Mouse (Mus musculus) heart, embryonic 15.5 days (tissue): ENCODE measurements around the gene Mtap. TPM values are rescaled to one million over a fixed set of nuclear protein-coding genes. Genes with fewer than 3 reads are reported as not detected.

Experiments
- ATAC-seq: fragments of 200-750 bp; cut with Nextera tagmentation; replicated peaks from 2 replicates; pipeline ENCODE4 v1.8.0; 2017; ENCODE audit warnings: low read depth, moderate TSS enrichment; ENCODE audit not compliant: insufficient number of reproducible peaks, insufficient read depth, low FRiP score
- H3K27ac ChIP-seq: fragments of 300-500 bp; sonication (generic); 2 replicates; pipeline ENCODE4 v1.5.1; 2015; ENCODE audit warnings: mild to moderate bottlenecking, inconsistent platforms
- H3K27me3 ChIP-seq: fragments of 300-500 bp; sonication (generic); 2 replicates; pipeline ENCODE4 v1.6.1; 2015; ENCODE audit warnings: inconsistent platforms
- H3K36me3 ChIP-seq: fragments of 300-500 bp; sonication (generic); 2 replicates; pipeline ENCODE4 v1.6.1; 2015; ENCODE audit warnings: mild to moderate bottlenecking, inconsistent platforms
- H3K4me1 ChIP-seq: fragments of 300-500 bp; sonication (generic); replicated peaks from 2 replicates; pipeline ENCODE4 v1.6.1; 2015; ENCODE audit warnings: inconsistent platforms
- H3K4me2 ChIP-seq: fragments of 300-500 bp; sonication (generic); 2 replicates; pipeline ENCODE4 v1.6.1; 2015; ENCODE audit warnings: inconsistent platforms, mild to moderate bottlenecking, moderate library complexity
- H3K4me3 ChIP-seq: fragments of 300-500 bp; sonication (generic); 2 replicates; pipeline ENCODE4 v1.5.1; 2015; ENCODE audit warnings: mild to moderate bottlenecking, inconsistent platforms
- H3K9ac ChIP-seq: fragments of 300-500 bp; sonication (generic); 2 replicates; pipeline ENCODE4 v1.6.1; 2015; ENCODE audit warnings: mild to moderate bottlenecking, inconsistent platforms
- H3K9me3 ChIP-seq: fragments of 300-500 bp; sonication (generic); replicated peaks from 2 replicates; pipeline ENCODE4 v1.6.1; 2016; ENCODE audit warnings: inconsistent platforms
- WGBS: fragments of 180-500 bp; shearing (Covaris S2); methylation state at CpG from one replicate; pipeline ENCODE4 v1.1.7; 2015; ENCODE audit warnings: mixed read lengths; 5-methylcytosine and 5-hydroxymethylcytosine counted together
- polyA plus RNA-seq: library from polyadenylated mRNA; unstranded; fragments of >200 nt; fragmentation: Nextera tagmentation; extraction: Ambion mirVana; gene quantifications from 2 replicates; pipeline ENCODE4 v1.2.1, GENCODE M21; 2015

Gene Mtap
- 51.9 and 53.4 TPM in 2 replicates for polyA plus RNA-seq

GRCm38 (mm10) chr4:89136906-89137541 is at the start of gene Mtap:
TSS of gene Mtap (plus strand) at chr4:89137122.
- H3K36me3 ChIP-seq: no peaks in the 10 kb centered on the region
- peak; percentile 89 for ATAC-seq
- peak within 1 kb of the TSS; percentile 94 for H3K27ac ChIP-seq
- peak within 1 kb of the TSS; percentile 94 for H3K4me2 ChIP-seq
- peak within 1 kb of the TSS; percentile 92 for H3K9ac ChIP-seq
- H3K4me3 ChIP-seq: peak within 1 kb of the TSS; percentile 97
- no peaks in the 10 kb centered on the region for H3K9me3 ChIP-seq
- H3K4me1 ChIP-seq: peaks cover 43% of the 10 kb centered on the region
- no peaks in the 10 kb centered on the region for H3K27me3 ChIP-seq
- WGBS: under 1% methylated on average over 31 of the region's 31 CpGs

- no peak for ATAC-seq
- Histone ChIP-seq H3K4me2 (no peak overlapping the region), H3K9ac (no peak overlapping the region), H3K36me3 (no peaks in the 10 kb centered on the region), H3K4me3 (no peak overlapping the region), H3K27ac (no peak overlapping the region), H3K27me3 (no peaks in the 10 kb centered on the region), H3K4me1 (no peaks in the 10 kb centered on the region), H3K9me3 (no peaks in the 10 kb centered on the region)
- WGBS: 90% methylated on average over 7 of the region's 7 CpGs
These were observed 47.8 kb upstream of the Mtap start for GRCm38 (mm10) chr4:89089110-89089509.

DNA sequence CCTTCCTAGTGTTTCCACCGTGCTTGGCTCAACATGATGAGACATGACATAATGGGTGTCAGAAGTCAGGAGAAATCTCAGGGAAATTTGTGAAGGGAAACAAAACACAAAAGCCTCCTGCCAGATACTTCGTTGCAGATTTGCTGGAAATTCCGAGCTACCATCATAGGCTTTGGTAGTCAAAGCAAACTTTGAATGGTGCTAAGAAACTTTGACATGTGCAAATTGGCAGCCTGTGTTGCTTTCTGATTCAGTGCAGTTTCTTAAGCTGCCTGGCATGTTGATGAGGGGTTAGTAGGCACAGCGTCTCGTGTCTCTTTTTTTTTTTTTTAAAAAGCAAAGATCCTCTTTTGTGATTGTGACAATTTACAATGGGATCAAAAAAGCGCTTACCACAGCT is 46.7 kb upstream of the Mtap start:
- Histone ChIP-seq H3K9me3 (no peaks in the 10 kb centered on the region), H3K9ac (no peak overlapping the region), H3K27ac (no peak overlapping the region), H3K4me1 (no peaks in the 10 kb centered on the region), H3K36me3 (no peaks in the 10 kb centered on the region), H3K4me3 (no peak overlapping the region), H3K4me2 (no peak overlapping the region), H3K27me3 (no peaks in the 10 kb centered on the region)
- 67% methylated on average over 6 of the region's 6 CpGs for WGBS
- ATAC-seq: no peak

DNA sequence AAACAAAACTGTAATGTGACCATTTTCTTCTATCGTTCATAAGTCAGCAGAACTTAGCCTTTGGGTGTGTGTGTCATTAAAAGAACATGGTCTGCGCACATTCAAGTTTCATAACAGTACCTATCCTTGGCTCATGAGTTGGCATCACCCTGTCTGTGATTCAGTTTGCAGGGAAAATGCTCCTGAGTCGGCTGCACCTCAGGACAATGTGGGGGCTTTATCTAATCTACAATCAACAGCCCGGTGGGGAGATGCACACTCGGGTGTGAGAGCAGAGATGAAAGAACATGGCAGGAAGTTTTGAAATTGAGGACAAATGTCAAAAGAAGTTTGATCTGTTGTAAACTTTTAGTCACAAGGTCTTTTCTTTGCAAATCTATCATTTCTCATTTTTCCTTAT is 44.8 kb upstream of the Mtap start:
- Histone ChIP-seq H3K36me3 (no peaks in the 10 kb centered on the region), H3K9ac (no peak overlapping the region), H3K27ac (no peak overlapping the region), H3K27me3 (no peaks in the 10 kb centered on the region), H3K9me3 (no peaks in the 10 kb centered on the region), H3K4me3 (no peak overlapping the region), H3K4me1 (no peaks in the 10 kb centered on the region), H3K4me2 (no peak overlapping the region)
- 50% methylated on average over 5 of the region's 5 CpGs for WGBS
- ATAC-seq: no peak

GRCm38 (mm10) chr4:89094773-89095172 is 42.1 kb upstream of the Mtap start:
- H3K4me2 ChIP-seq: no peak overlapping the region
- no peak overlapping the region for H3K27ac ChIP-seq
- H3K4me1 ChIP-seq: no peaks in the 10 kb centered on the region
- no peaks in the 10 kb centered on the region for H3K27me3 ChIP-seq
- no peak overlapping the region for H3K9ac ChIP-seq
- no peaks in the 10 kb centered on the region for H3K36me3 ChIP-seq
- no peak for ATAC-seq
- H3K9me3 ChIP-seq: no peaks in the 10 kb centered on the region
- H3K4me3 ChIP-seq: no peak overlapping the region
- WGBS: 81% methylated on average over 5 of the region's 5 CpGs

DNA sequence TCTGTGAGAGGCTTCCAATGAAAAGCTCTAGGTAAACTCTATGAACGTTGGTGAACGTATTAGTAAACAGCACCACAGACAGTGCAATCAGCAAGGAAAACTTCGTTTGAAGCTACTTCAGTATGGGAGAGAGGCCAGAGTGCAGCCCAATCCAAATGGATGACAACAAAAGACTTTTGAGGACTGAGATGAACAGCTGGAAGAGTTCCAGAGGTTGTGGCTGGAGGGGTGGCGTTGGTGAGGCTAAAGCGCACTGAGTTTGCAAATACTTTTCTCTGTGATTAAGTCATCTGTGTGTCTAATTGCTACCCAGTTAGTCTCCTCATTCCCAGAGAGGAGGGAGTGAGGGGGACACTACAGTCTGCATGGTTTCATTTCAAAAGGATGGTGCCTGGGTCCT is 38.7 kb upstream of the Mtap start:
- H3K9ac ChIP-seq: no peak overlapping the region
- H3K27me3 ChIP-seq: no peaks in the 10 kb centered on the region
- no peak overlapping the region for H3K4me2 ChIP-seq
- 67% methylated on average over 5 of the region's 5 CpGs for WGBS
- no peak for ATAC-seq
- no peak overlapping the region for H3K27ac ChIP-seq
- no peaks in the 10 kb centered on the region for H3K36me3 ChIP-seq
- H3K4me1 ChIP-seq: no peaks in the 10 kb centered on the region
- no peak overlapping the region for H3K4me3 ChIP-seq
- H3K9me3 ChIP-seq: no peaks in the 10 kb centered on the region

DNA sequence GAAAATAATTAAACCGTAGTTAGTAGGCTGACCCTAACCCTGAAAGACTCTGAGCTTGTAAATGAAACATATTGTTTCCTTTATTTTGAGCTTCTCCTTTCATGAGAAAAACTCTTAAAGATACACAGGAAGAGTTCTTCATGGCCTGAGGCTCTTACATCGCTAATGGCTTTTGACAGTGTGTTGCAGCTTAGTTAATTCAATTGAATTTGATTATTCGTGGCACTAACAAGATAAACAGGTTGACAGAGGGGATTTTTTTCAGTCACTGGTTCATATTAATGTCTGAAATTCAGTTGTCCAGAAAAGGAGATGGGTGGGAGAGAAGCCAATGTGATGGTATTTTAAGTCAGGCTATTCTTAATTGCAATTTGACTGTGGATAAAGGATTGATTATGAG is 35.6 kb upstream of the Mtap start:
- no peaks in the 10 kb centered on the region for H3K9me3 ChIP-seq
- H3K36me3 ChIP-seq: no peaks in the 10 kb centered on the region
- no peak overlapping the region for H3K9ac ChIP-seq
- no peak overlapping the region for H3K4me2 ChIP-seq
- H3K27me3 ChIP-seq: no peaks in the 10 kb centered on the region
- H3K4me3 ChIP-seq: no peak overlapping the region
- no peak overlapping the region for H3K27ac ChIP-seq
- WGBS: 71% methylated on average over 3 of the region's 3 CpGs
- ATAC-seq: no peak
- no peaks in the 10 kb centered on the region for H3K4me1 ChIP-seq

DNA sequence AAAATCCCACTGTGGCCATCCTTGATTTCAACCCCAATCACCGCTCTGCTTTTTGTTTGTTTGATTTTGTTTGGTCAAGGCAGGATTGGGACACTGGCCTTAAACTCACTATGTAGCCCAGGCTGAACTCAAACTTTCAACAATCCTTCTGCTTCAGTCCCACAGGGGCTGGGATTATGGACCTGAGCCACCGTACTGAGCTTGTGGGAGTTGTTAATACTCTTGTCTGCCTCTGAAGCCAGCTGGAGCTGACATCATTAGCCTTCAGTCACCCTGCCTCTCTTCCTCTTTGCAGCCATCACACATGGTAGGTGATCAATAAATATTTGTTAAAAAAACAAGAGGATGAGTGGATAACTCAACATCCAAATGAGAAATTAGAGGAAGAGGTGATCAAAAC is 34.6 kb upstream of the Mtap start:
- 75% methylated on average over 2 of the region's 2 CpGs for WGBS
- no peaks in the 10 kb centered on the region for H3K27me3 ChIP-seq
- no peaks in the 10 kb centered on the region for H3K36me3 ChIP-seq
- ATAC-seq: no peak
- H3K4me2 ChIP-seq: no peak overlapping the region
- H3K27ac ChIP-seq: no peak overlapping the region
- no peak overlapping the region for H3K4me3 ChIP-seq
- H3K9ac ChIP-seq: no peak overlapping the region
- H3K9me3 ChIP-seq: no peaks in the 10 kb centered on the region
- no peaks in the 10 kb centered on the region for H3K4me1 ChIP-seq

GRCm38 (mm10) chr4:89105486-89105885 is 31.4 kb upstream of the Mtap start:
- H3K27me3 ChIP-seq: no peaks in the 10 kb centered on the region
- no peak overlapping the region for H3K27ac ChIP-seq
- H3K36me3 ChIP-seq: no peaks in the 10 kb centered on the region
- no peak overlapping the region for H3K9ac ChIP-seq
- H3K4me3 ChIP-seq: no peak overlapping the region
- no peaks in the 10 kb centered on the region for H3K4me1 ChIP-seq
- no peak overlapping the region for H3K4me2 ChIP-seq
- H3K9me3 ChIP-seq: no peaks in the 10 kb centered on the region
- 43% methylated on average over 2 of the region's 2 CpGs for WGBS
- no peak for ATAC-seq

DNA sequence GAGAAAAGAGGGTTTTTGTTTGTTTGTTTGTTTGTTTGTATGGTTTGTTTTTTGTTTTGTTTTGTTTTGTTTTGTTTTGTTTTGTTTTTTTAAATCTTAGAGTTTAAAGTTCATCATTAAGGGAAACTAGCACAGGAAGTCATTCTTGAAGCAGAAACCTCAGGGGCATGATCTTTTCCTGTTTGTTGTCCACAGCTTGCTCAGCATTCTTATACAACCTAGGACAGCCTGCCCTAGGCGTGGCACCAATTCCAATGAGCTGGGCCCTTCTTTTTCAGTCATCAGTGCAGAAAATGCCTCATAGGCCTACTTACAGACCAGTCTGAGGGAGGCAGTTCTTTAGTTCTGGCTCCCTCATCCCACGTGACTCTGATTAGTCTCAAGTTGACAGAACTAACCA is 30.4 kb upstream of the Mtap start:
- no peak overlapping the region for H3K9ac ChIP-seq
- no peak overlapping the region for H3K4me2 ChIP-seq
- no peaks in the 10 kb centered on the region for H3K9me3 ChIP-seq
- no peak overlapping the region for H3K4me3 ChIP-seq
- ATAC-seq: no peak
- 72% methylated on average over 2 of the region's 2 CpGs for WGBS
- H3K27ac ChIP-seq: no peak overlapping the region
- H3K27me3 ChIP-seq: no peaks in the 10 kb centered on the region
- no peaks in the 10 kb centered on the region for H3K36me3 ChIP-seq
- no peaks in the 10 kb centered on the region for H3K4me1 ChIP-seq

GRCm38 (mm10) chr4:89112168-89112710 is 24.7 kb upstream of the Mtap start:
- Histone ChIP-seq H3K27me3 (no peaks in the 10 kb centered on the region), H3K4me2 (no peak overlapping the region), H3K9me3 (no peaks in the 10 kb centered on the region), H3K4me1 (no peaks in the 10 kb centered on the region), H3K36me3 (no peaks in the 10 kb centered on the region), H3K27ac (no peak overlapping the region), H3K9ac (no peak overlapping the region), H3K4me3 (no peak overlapping the region)
- ATAC-seq: no peak
- 85% methylated on average over 11 of the region's 11 CpGs for WGBS

DNA sequence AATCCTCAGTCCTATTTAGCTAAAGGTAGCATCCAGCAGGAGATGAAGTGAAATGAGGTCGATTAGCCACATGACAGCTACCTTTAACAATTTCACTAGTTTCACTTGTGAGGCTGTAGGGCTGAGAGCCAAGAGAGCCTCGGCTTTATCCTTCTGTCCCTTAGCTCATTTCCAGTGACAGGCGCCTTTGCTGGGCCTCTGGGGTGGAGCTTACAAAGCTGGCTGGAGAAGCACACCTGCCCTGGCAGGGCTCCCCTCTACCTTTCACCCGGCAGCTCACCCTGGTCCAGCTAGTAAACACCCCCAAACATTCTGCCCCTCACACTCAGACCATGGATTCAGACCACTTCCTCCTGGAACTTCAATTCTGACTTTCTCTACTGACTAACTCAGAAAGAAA is 24.1 kb upstream of the Mtap start:
- no peak for ATAC-seq
- H3K36me3 ChIP-seq: no peaks in the 10 kb centered on the region
- H3K4me2 ChIP-seq: no peak overlapping the region
- no peaks in the 10 kb centered on the region for H3K4me1 ChIP-seq
- no peak overlapping the region for H3K27ac ChIP-seq
- H3K27me3 ChIP-seq: no peaks in the 10 kb centered on the region
- H3K4me3 ChIP-seq: no peak overlapping the region
- no peak overlapping the region for H3K9ac ChIP-seq
- H3K9me3 ChIP-seq: no peaks in the 10 kb centered on the region
- 45% methylated on average over 4 of the region's 4 CpGs for WGBS
